Mouse (Mus musculus) midbrain, embryonic 13.5 days (tissue): Measurements from ENCODE around the gene Thsd4. TPM values are rescaled to one million over a fixed set of nuclear protein-coding genes. Genes with fewer than 3 reads are reported as not detected.

Source experiments
- ATAC-seq: fragments of 200-750 bp; cut with Nextera tagmentation; 2 replicates; pipeline ENCODE4 v1.8.0; 2017; ENCODE audit warnings: mild to moderate bottlenecking, moderate TSS enrichment, moderate library complexity
- H3K27ac ChIP-seq: fragments of 300-500 bp; sonication (generic); 2 replicates; pipeline ENCODE4 v1.5.1; 2015; ENCODE audit warnings: inconsistent platforms, mild to moderate bottlenecking, moderate library complexity
- H3K27me3 ChIP-seq: fragments of 300-500 bp; sonication (generic); 2 replicates; pipeline ENCODE4 v1.6.1; 2015; ENCODE audit warnings: mild to moderate bottlenecking, inconsistent platforms
- H3K36me3 ChIP-seq: fragments of 300-500 bp; sonication (generic); 2 replicates; pipeline ENCODE4 v1.6.1; 2015; ENCODE audit warnings: mild to moderate bottlenecking, inconsistent platforms
- H3K4me1 ChIP-seq: fragments of 300-500 bp; sonication (generic); replicated peaks from 2 replicates; pipeline ENCODE4 v1.6.1; 2015; ENCODE audit warnings: inconsistent platforms
- H3K4me2 ChIP-seq: fragments of 300-500 bp; sonication (generic); replicated peaks from 2 replicates; pipeline ENCODE4 v1.6.1; 2015; ENCODE audit warnings: moderate library complexity, mild to moderate bottlenecking, inconsistent platforms
- H3K4me3 ChIP-seq: fragments of 300-500 bp; sonication (generic); replicated peaks from 2 replicates; pipeline ENCODE4 v1.5.1; 2015; ENCODE audit warnings: mild to moderate bottlenecking, inconsistent platforms
- H3K9ac ChIP-seq: fragments of 300-500 bp; sonication (generic); replicated peaks from 2 replicates; pipeline ENCODE4 v1.6.1; 2015; ENCODE audit warnings: mild to moderate bottlenecking, inconsistent platforms
- H3K9me3 ChIP-seq: fragments of 300-500 bp; sonication (generic); 2 replicates; pipeline ENCODE4 v1.6.1; 2016; ENCODE audit warnings: mild to moderate bottlenecking, inconsistent platforms
- WGBS: fragments of 180-500 bp; shearing (Covaris S2); methylation state at CpG from one replicate; pipeline ENCODE4 v1.1.7; 2015; 5-methylcytosine and 5-hydroxymethylcytosine counted together
- polyA plus RNA-seq: library from polyadenylated mRNA; unstranded; fragments of >200 nt; fragmentation: Nextera tagmentation; extraction: Ambion mirVana; gene quantifications from 2 replicates; pipeline ENCODE4 v1.2.1, GENCODE M21; 2015

Thsd4 gene
- polyA plus RNA-seq, 1 experiment from 2014 or later = 8.0 TPM

DNA sequence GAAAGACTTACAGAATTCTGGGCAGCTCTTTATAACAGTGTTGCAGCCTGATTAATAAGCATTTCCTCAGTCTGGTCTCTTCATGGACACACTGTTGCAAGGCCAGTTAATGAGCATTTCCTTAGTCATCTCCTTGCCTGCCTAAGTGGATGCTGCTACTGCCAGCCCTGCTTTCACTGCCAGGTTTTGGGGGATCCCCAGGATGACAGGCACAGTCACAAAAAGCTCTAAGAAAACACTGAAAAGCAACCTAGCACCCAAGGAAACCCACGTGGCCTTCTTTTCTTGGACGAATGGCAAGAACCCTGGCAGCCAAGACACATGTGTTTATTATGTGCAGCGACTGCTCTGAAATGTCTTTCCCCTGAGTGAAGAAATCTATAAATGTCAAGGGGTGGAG is 41.8 kb downstream of the Thsd4 start:
- Histone ChIP-seq H3K4me3 (no peak overlapping the region), H3K36me3 (no peaks in the 10 kb centered on the region), H3K9me3 (no peaks in the 10 kb centered on the region), H3K4me1 (no peaks in the 10 kb centered on the region), H3K27ac (no peak overlapping the region), H3K9ac (no peak overlapping the region), H3K4me2 (no peak overlapping the region), H3K27me3 (no peaks in the 10 kb centered on the region)
- WGBS = 72% methylated on average over 3 of the region's 3 CpGs
- ATAC-seq = no peak

DNA sequence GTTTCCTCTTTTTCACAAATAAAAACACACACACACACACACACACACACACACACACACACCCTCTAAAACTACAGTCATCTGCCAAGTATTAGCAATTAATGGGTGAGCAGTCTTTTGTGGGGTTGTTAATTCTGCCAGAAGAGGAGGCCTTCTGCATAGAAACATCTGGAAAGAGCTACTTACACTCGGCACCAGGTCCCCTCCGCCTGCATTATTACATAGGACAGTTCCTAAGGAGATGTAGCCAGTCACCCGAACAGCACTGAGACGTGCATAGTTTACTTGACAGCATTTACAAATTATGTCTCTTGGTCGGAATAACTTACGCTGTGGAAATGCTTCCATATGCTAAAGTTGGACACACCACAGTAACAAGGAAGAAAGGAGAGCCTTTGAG is 43.0 kb downstream of the Thsd4 start:
- no peak overlapping the region for H3K4me2 ChIP-seq
- no peaks in the 10 kb centered on the region for H3K9me3 ChIP-seq
- no peak overlapping the region for H3K27ac ChIP-seq
- no peaks in the 10 kb centered on the region for H3K4me1 ChIP-seq
- 81% methylated on average over 6 of the region's 6 CpGs for WGBS
- H3K9ac ChIP-seq = no peak overlapping the region
- H3K27me3 ChIP-seq = no peaks in the 10 kb centered on the region
- H3K4me3 ChIP-seq = no peak overlapping the region
- no peak for ATAC-seq
- no peaks in the 10 kb centered on the region for H3K36me3 ChIP-seq

DNA sequence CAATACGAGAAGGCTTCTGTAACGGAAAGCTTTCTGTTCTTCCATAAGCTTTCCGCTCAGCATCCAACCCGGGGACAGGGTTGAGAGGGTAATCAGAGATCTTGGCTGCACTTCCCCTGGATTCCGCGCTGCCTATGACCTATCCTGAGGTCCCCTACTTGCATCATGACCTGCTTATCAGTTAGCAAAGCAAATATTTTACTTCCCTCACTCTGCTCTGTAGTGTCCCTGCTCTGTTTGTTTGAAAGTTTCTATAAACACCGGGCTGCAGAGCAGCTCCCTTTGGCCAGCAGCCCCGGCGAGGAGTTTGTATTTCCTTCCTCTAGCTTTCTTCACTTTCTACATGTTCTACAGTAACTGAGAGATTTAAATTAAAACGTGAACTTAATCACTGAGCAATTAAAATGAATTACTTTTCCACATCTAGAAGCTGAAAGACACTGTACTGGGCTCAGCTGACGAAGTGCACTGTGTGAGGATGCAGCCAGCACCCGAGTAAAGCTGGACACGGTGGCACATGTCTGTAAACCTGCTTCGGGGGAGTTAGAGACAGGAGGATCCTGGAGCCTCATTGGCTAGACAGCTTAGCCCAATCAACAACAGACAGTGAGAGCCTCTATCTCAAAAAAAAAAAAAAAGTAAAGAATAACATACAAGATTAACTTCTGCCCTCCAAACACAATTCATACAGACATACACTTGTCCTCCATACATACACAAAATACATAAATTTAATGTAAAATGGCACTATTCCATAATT is 43.7 kb downstream of the Thsd4 start:
- Histone ChIP-seq H3K4me2 (no peak overlapping the region), H3K36me3 (no peaks in the 10 kb centered on the region), H3K4me1 (no peaks in the 10 kb centered on the region), H3K27ac (no peak overlapping the region), H3K9ac (no peak overlapping the region), H3K4me3 (no peak overlapping the region), H3K27me3 (no peaks in the 10 kb centered on the region), H3K9me3 (no peaks in the 10 kb centered on the region)
- 79% methylated on average over 14 of the region's 14 CpGs for WGBS
- no peak for ATAC-seq

DNA sequence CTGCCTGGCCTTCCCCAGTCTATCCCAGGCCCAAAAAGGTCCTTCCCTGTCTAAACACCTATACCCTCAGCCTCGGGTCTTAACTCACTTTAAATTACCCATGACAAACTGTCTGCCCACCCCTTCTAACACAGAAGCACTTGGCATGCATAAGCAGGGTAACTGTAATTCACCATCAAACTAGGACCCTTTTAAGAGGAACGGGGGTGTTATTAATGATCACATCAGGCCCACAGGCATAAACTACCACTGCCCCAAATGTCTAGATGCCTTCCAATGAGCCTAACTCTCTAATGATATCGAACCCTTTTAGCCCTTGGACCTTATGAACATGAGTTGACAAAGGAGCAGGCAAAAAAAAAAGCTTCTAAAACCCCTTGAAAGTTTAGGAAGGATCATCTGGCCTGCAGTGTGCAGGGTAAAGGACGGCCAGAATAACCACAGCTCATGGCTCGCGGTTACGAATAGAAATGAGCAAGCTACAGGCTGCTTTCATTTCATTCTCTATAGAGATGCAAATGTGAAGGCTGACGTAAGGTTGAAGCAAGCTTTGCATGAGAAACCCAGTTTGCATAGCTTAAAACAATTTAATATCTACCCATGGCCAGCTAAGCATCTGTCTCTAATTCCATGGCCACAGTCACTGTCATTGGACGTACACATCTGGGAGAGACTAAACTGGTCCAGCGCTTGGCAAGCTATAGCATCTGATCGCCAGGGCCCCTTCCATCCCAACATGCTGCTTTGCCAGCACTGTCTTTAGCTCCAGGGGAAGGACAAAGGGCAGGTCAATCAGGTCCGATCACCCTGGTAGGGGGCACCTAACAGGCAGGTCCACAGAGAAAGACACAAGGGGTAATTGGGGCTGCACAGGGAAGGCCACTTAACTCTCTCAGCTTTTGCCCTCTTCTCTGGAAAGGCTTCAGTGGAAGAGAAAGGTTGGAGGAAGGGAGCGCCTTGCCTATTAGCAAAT is 61.5 kb downstream of the Thsd4 start:
- Histone ChIP-seq H3K27me3 (no peaks in the 10 kb centered on the region), H3K4me2 (no peak overlapping the region), H3K4me1 (peaks cover 65% of the 10 kb centered on the region), H3K36me3 (no peaks in the 10 kb centered on the region), H3K4me3 (no peak overlapping the region), H3K9me3 (no peaks in the 10 kb centered on the region), H3K27ac (peak overlapping the region; percentile 57), H3K9ac (no peak overlapping the region)
- 20% methylated on average over 13 of the region's 13 CpGs for WGBS
- ATAC-seq = 0 out of 2 replicates have a peak, but pooled peaks have one; percentile 31

DNA sequence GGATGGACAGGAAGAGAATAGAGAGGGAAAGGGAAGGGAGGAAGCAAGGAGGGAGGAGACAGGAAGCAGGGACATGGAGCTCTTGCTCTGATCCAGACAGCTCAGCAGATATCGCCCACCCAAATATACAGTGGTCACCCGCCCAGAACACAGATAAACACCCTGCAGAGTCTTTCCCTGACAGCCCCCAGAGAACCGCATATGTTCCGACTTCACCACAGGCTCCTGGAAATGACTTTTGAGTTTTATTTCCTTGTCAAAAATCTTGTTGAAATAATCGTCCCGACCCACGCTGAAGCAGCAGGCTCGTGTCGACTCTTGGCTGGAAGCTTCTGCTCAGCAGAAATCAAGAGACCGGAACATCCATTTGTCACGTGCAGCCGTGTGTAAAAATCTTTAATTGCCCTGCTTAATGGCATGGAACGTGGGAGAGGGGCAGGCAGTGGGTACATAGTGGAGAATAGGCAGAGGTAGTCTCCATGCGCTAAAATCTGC is 63.3 kb downstream of the Thsd4 start:
- Histone ChIP-seq H3K9ac (no peak overlapping the region), H3K4me2 (peak overlapping the region; percentile 46), H3K4me3 (0 out of 2 replicates have a peak overlapping the region, but pooled peaks have one; percentile 4), H3K36me3 (no peaks in the 10 kb centered on the region), H3K27ac (peak overlapping the region; percentile 81), H3K4me1 (peaks cover 65% of the 10 kb centered on the region), H3K27me3 (no peaks in the 10 kb centered on the region), H3K9me3 (no peaks in the 10 kb centered on the region)
- WGBS = 30% methylated on average over 14 of the region's 14 CpGs
- ATAC-seq = peak; percentile 13; the same call in 1 of the 2 replicates

DNA sequence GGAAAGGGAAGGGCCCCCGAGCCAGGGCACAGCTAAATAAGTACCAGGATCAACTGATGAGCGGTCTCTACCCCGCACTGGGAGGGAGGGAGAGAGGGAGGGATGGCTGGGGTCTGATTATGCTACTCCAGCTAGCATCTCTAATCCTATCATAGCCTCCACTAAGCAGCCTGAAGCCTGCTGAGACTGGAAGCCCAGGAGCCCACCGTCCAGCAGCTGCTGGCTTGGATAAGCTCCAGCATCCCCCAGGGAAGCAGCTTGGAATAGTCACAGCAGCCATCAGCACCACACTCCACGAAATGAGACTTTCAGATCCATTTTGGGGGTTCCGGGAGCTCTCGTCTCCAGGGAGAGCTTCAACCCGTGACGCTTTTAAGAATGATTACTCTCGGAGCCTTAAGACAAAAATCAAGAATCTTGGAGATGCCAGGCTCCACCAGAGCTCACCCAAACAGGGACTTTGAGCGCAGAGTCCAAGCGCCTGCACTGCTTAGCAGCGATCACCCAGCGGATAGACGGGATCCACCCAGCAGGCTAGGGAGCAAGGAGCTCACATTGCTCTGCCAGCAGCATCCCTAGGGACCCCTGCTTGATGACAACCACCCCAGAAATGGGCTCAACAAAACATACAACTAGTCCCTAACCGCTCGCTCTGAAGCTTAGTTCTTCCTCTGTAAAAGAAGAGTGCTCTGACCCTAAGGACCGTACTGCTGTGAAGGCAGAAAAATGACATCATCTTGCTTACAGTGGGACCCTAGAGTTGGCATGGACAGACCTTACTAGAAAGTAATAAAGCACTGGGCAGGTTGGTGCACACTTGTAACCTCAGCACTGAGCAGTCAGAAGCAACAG is 64.3 kb downstream of the Thsd4 start:
- Histone ChIP-seq H3K27ac (peak overlapping the region; percentile 81), H3K36me3 (no peaks in the 10 kb centered on the region), H3K4me2 (peak overlapping the region; percentile 46), H3K9me3 (no peaks in the 10 kb centered on the region), H3K9ac (0 out of 2 replicates have a peak overlapping the region, but pooled peaks have one; percentile 7), H3K27me3 (no peaks in the 10 kb centered on the region), H3K4me1 (peaks cover 61% of the 10 kb centered on the region), H3K4me3 (peak overlapping the region; percentile 5; the same call in 1 of the 2 replicates)
- ATAC-seq = peak; percentile 91
- 17% methylated on average over 18 of the region's 18 CpGs for WGBS

DNA sequence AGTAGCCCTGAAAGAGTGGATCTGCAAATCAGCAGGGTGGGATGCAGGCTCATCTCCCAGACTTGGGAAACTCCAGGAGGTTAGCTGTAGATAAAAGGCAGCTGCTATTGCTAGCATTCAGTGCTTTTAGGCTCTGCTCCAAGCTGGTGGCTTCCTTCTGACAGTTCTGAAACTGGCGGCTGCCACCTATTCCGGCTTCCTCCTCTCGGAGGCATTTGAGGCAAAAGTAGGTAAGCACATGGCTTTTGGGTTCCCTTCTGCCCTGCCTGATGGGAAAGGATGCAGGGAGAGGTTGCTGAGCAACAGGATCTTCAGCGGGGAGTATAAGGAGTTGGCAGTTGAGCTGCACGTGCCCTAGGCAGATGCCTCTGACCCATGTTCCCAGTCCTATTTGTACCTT is 65.2 kb downstream of the Thsd4 start:
- Histone ChIP-seq H3K4me1 (peaks cover 54% of the 10 kb centered on the region), H3K9me3 (no peaks in the 10 kb centered on the region), H3K27ac (peak overlapping the region; percentile 81), H3K4me2 (peak overlapping the region; percentile 46; the same call in 1 of the 2 replicates), H3K4me3 (no peak overlapping the region), H3K27me3 (no peaks in the 10 kb centered on the region), H3K36me3 (no peaks in the 10 kb centered on the region), H3K9ac (no peak overlapping the region)
- ATAC-seq = no peak
- WGBS = 18% methylated on average over 5 of the region's 5 CpGs

DNA sequence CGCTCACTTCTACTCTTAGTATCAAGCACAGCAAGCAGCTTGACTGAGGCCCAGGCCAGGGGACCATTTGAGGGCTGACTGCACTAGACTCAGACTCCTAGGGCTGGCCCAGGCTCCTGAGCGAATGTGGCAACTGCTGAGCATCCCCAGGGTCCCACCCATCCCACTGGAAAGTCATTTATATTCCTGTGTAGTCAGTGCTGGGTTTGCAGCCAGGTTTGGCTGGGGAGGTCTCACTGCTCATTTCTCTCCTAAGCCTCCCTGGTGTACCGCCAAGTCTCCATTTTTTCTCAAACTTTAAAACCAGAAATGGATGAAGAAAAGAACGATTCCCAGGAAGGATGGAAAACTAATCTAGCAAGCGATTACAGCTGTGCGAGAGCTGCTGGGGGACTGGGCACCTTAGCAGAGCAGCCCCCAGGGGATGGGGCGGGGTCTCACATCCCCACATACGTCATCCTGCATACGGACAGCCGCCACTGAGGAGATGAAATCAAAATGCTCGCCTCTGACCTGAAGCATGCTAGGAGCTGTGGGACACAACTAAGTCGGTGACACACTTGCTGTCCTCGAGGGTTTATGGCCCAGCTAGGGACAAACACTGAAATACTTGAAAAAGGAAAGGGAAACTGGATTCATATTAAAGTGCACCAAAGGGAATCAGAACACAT is 67.3 kb downstream of the Thsd4 start:
- Histone ChIP-seq H3K9ac (no peak overlapping the region), H3K4me1 (peaks cover 33% of the 10 kb centered on the region), H3K27me3 (no peaks in the 10 kb centered on the region), H3K4me2 (no peak overlapping the region), H3K4me3 (no peak overlapping the region), H3K36me3 (no peaks in the 10 kb centered on the region), H3K27ac (peak overlapping the region; percentile 0; the same call in 1 of the 2 replicates), H3K9me3 (no peaks in the 10 kb centered on the region)
- WGBS = 79% methylated on average over 13 of the region's 13 CpGs
- no peak for ATAC-seq

DNA sequence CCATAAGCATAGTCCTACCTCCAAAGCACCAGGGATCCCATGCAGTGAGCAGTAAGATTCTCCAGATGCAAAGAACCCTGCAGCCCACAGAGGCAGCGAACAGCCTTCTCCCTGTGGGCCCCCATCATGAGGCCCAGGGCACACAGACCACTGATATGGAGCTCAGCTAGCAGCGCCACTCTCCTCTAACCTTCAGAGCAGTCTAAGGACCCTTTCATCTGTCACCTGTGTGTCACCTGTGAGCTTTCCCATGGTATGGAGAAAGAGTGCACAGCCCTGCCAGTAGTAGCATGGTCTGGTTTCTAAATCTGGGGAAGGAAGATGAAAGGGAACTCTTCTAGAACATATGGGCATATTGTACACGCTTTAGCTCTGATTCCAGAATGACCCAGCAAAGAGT is 72.3 kb downstream of the Thsd4 start:
- 92% methylated on average over 3 of the region's 3 CpGs for WGBS
- no peak overlapping the region for H3K27ac ChIP-seq
- no peak overlapping the region for H3K9ac ChIP-seq
- H3K4me2 ChIP-seq = no peak overlapping the region
- no peaks in the 10 kb centered on the region for H3K27me3 ChIP-seq
- peaks cover 8% of the 10 kb centered on the region; the same call in 1 of the 2 replicates for H3K4me1 ChIP-seq
- H3K4me3 ChIP-seq = no peak overlapping the region
- ATAC-seq = no peak
- no peaks in the 10 kb centered on the region for H3K9me3 ChIP-seq
- no peaks in the 10 kb centered on the region for H3K36me3 ChIP-seq

DNA sequence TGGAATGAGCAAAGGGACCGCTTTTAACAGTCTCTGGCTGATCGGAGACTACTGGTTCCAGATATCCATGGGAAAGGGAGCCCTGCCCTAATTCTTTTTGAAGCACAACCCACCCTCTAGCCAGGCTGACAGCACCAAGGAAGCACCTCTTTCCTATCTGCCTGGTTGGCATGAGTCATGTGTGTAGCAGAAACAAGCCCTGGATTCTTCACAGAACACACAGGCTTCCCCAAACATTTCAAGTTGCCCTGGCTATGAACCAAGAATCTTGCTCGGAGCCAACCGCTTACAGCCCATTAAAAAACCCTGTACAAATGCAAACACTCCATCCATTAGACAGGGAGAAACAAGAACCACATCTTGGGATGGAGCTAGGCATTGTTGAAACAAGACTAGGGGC is 76.0 kb downstream of the Thsd4 start:
- Histone ChIP-seq H3K4me3 (no peak overlapping the region), H3K4me1 (peaks cover 8% of the 10 kb centered on the region; the same call in 1 of the 2 replicates), H3K27ac (no peak overlapping the region), H3K9ac (no peak overlapping the region), H3K4me2 (no peak overlapping the region), H3K36me3 (no peaks in the 10 kb centered on the region), H3K27me3 (no peaks in the 10 kb centered on the region), H3K9me3 (no peaks in the 10 kb centered on the region)
- ATAC-seq = no peak
- WGBS = 82% methylated on average over 4 of the region's 4 CpGs
